Mouse (Mus musculus): Measurements from ENCODE around the gene Gm44502. TPM values are rescaled to one million over a fixed set of nuclear protein-coding genes. Genes with fewer than 3 reads are reported as not detected.

Gene Gm44502
- polyA plus RNA-seq, 1 experiment from 2014 or later: 0.59 TPM

DNA sequence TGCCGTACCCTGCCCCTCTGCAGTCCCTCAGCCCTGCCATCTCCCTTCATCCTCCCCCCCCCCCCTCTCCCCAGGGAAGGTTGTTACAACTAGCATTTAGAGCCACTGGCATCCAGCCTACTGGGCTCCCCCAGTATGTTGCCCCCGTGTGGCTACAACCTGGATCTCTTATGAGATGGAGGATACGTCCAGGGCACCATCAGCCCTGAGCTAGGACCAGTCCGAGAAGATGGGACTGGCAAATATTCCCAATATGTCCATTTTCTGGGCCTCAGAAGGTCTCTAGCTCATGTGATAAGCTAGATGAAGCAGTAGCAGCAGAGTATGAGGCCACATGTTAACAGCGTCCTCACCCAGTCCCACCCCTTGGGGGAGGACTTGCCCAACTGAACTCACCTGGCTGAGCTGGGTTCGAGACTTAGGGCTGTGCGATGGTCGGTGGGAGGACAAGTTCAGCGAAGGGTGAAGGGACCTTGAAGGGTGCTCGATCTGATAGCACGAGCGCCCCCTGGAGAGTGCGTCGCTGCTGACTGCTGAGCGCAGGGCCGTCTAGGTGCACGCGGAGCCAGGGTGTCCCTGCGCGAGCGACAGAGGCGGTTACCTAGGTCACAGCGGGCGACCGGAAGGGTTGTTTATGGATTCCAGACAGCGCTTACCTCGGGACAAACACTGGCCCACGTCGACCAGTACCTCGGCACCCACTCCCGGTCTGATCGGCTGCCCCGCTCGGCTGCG lies 56.3 kb downstream of the Gm44502 start:
- Histone ChIP-seq H3K27me3 (ENCODE audit: control insufficient read depth, insufficient read depth, low read length) (peaks cover 24% of the 10 kb centered on the region), H3K9me3 (ENCODE audit: control insufficient read depth, low read length) (no peaks in the 10 kb centered on the region), H3K27ac (replicated peaks in 1 of 2; ENCODE audit: control insufficient read depth in 1 of 2, insufficient read depth in 1 of 2, low read depth in 2 of 2, low read length in 2 of 2) (peak overlapping the region; percentile 82 to 93), H3K4me3 (ENCODE audit: control insufficient read depth in 1 of 2, insufficient read depth in 1 of 2, low read depth in 1 of 2, low read length in 2 of 2) (peak overlapping the region; percentile 59 to 77), H3K4me2 (ENCODE audit: low read length) (peak overlapping the region; percentile 93), H3K36me3 (ENCODE audit: control insufficient read depth, insufficient read depth, low read length) (peaks cover 47% of the 10 kb centered on the region), H3K4me1 (ENCODE audit: control insufficient read depth in 2 of 2, insufficient read depth in 2 of 2, low read length in 2 of 2) (peaks cover 10 to 14% of the 10 kb centered on the region in 2 experiments; a peak in 3 of 4 replicates), H3K9ac (ENCODE audit: low read length) (peak overlapping the region; percentile 84)
- peak; percentile 77 for ATAC-seq (ENCODE audit: insufficient number of reproducible peaks, insufficient read depth, low FRiP score, low read depth)
- 1% methylated on average over 35 of the region's 35 CpGs for WGBS

DNA sequence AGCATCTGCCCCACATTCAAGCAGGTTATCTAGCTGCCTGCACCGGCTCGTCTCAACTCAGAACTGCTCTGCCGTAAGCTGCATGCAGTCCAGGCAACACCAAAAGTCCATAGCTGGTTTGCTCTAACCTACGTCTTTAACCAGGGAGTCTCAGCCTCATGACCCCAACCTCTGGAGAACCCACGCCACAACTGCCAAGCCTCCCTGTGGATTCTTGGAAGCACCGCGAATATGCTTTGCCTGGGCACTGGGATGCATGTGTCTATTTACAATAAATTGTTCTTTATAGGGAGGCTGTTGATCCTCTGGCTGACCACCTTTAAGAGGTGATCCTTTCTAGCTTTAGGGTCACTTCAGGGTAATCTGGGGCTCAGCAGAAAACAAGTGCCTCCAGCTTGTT lies 57.0 kb downstream of the Gm44502 start:
- Histone ChIP-seq H3K9ac (ENCODE audit: low read length) (peak overlapping the region; percentile 84; the same call in 1 of the 2 replicates), H3K9me3 (ENCODE audit: control insufficient read depth, low read length) (no peaks in the 10 kb centered on the region), H3K4me2 (ENCODE audit: low read length) (peak overlapping the region; percentile 93), H3K27ac (replicated peaks in 1 of 2; ENCODE audit: control insufficient read depth in 1 of 2, insufficient read depth in 1 of 2, low read depth in 2 of 2, low read length in 2 of 2) (peak overlapping the region in 1 of 2 experiments; percentile 93; a peak in 1 of 4 replicates), H3K36me3 (ENCODE audit: control insufficient read depth, insufficient read depth, low read length) (peaks cover 53% of the 10 kb centered on the region), H3K4me1 (ENCODE audit: control insufficient read depth in 2 of 2, insufficient read depth in 2 of 2, low read length in 2 of 2) (peaks cover 9 to 14% of the 10 kb centered on the region in 2 experiments; a peak in 3 of 4 replicates), H3K27me3 (ENCODE audit: control insufficient read depth, insufficient read depth, low read length) (peaks cover 17% of the 10 kb centered on the region), H3K4me3 (ENCODE audit: control insufficient read depth in 1 of 2, insufficient read depth in 1 of 2, low read depth in 1 of 2, low read length in 2 of 2) (peak overlapping the region in 1 of 2 experiments; percentile 77; a peak in 2 of 4 replicates)
- 80% methylated on average over 7 of the region's 7 CpGs for WGBS
- ATAC-seq (ENCODE audit: insufficient number of reproducible peaks, insufficient read depth, low FRiP score, low read depth): no peak

DNA sequence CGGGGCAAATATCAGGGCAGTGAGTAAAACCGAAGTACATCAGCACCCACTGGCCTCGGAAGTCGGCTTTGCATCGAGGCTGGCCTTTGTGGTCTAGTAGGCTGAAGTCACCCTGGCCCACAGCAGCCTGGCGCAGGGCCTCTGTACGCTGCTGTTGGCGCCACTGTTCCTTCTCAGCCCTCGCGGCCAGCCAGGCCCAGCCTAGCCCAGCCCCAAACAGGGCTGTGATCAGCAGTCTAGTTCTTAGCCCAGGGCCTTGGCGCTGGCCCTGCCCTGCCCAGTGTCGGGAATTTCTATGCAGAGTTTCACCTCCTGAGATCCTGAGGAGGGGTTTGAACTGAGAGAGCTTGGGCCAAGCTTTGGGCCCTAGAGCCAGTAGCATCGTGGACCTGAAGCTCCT lies 57.4 kb downstream of the Gm44502 start:
- Histone ChIP-seq H3K4me1 (ENCODE audit: control insufficient read depth in 2 of 2, insufficient read depth in 2 of 2, low read length in 2 of 2) (peaks cover 6 to 14% of the 10 kb centered on the region in 2 experiments; a peak in 3 of 4 replicates), H3K27me3 (ENCODE audit: control insufficient read depth, insufficient read depth, low read length) (peaks cover 12% of the 10 kb centered on the region), H3K9ac (ENCODE audit: low read length) (no peak overlapping the region), H3K36me3 (ENCODE audit: control insufficient read depth, insufficient read depth, low read length) (peaks cover 58% of the 10 kb centered on the region), H3K27ac (replicated peaks in 1 of 2; ENCODE audit: control insufficient read depth in 1 of 2, insufficient read depth in 1 of 2, low read depth in 2 of 2, low read length in 2 of 2) (no peak overlapping the region), H3K4me3 (ENCODE audit: control insufficient read depth in 1 of 2, insufficient read depth in 1 of 2, low read depth in 1 of 2, low read length in 2 of 2) (no peak overlapping the region), H3K9me3 (ENCODE audit: control insufficient read depth, low read length) (no peaks in the 10 kb centered on the region), H3K4me2 (ENCODE audit: low read length) (no peak overlapping the region)
- 89% methylated on average over 13 of the region's 13 CpGs for WGBS
- ATAC-seq (ENCODE audit: insufficient number of reproducible peaks, insufficient read depth, low FRiP score, low read depth): no peak

Other genes with a start within 250 kb of the Gm44502 start
- gene Plxnb2, start 248.9 kb downstream of the Gm44502 start, polyA plus RNA-seq (2014; fragmentation: Nextera tagmentation; extraction: Ambion mirVana): 87.4 and 99.3 TPM in 2 replicates
- 14.8 and 16.6 TPM in 2 replicates for gene Dennd6b, start 233.2 kb downstream of the Gm44502 start, polyA plus RNA-seq (2014; fragmentation: Nextera tagmentation; extraction: Ambion mirVana)
- gene Ppp6r2, start 218.1 kb downstream of the Gm44502 start, polyA plus RNA-seq (2014; fragmentation: Nextera tagmentation; extraction: Ambion mirVana): 21.9 and 22.9 TPM in 2 replicates
- gene Sbf1, start 114.4 kb downstream of the Gm44502 start, polyA plus RNA-seq (2014; fragmentation: Nextera tagmentation; extraction: Ambion mirVana): 38.2 and 45.1 TPM in 2 replicates
- 0.20 and 0.40 TPM in 2 replicates for gene Adm2, start 107.0 kb downstream of the Gm44502 start, polyA plus RNA-seq (2014; fragmentation: Nextera tagmentation; extraction: Ambion mirVana)
- gene Miox, start 95.3 kb downstream of the Gm44502 start, polyA plus RNA-seq (2014; fragmentation: Nextera tagmentation; extraction: Ambion mirVana): not detected in 2 replicates
- gene Lmf2, start 74.0 kb downstream of the Gm44502 start, polyA plus RNA-seq (2014; fragmentation: Nextera tagmentation; extraction: Ambion mirVana): 33.5 and 36.2 TPM in 2 replicates
- gene Ncaph2, start 74.0 kb downstream of the Gm44502 start, polyA plus RNA-seq (2014; fragmentation: Nextera tagmentation; extraction: Ambion mirVana): 95.0 and 97.6 TPM in 2 replicates
- 7.9 and 9.4 TPM in 2 replicates for gene Sco2, start 55.9 kb downstream of the Gm44502 start, polyA plus RNA-seq (2014; fragmentation: Nextera tagmentation; extraction: Ambion mirVana)
- gene Tymp, start 52.7 kb downstream of the Gm44502 start, polyA plus RNA-seq (2014; fragmentation: Nextera tagmentation; extraction: Ambion mirVana): 1.2 and 1.6 TPM in 2 replicates
- gene Odf3b, start 50.4 kb downstream of the Gm44502 start, polyA plus RNA-seq (2014; fragmentation: Nextera tagmentation; extraction: Ambion mirVana): 0.36 and 0.76 TPM in 2 replicates
- not detected in 2 replicates for gene Klhdc7b, start 44.8 kb downstream of the Gm44502 start, polyA plus RNA-seq (2014; fragmentation: Nextera tagmentation; extraction: Ambion mirVana)
- gene Syce3, start 19.2 kb downstream of the Gm44502 start, polyA plus RNA-seq (2014; fragmentation: Nextera tagmentation; extraction: Ambion mirVana): not detected in 2 replicates
- gene Cpt1b, start 3.8 kb downstream of the Gm44502 start, polyA plus RNA-seq (2014; fragmentation: Nextera tagmentation; extraction: Ambion mirVana): 190 and 218 TPM in 2 replicates
- gene C730034F03Rik, start 107 bp downstream of the Gm44502 start, polyA plus RNA-seq (2014; fragmentation: Nextera tagmentation; extraction: Ambion mirVana): 3.1 and 3.2 TPM in 2 replicates
- gene Chkb, start 212 bp upstream of the Gm44502 start, polyA plus RNA-seq (2014; fragmentation: Nextera tagmentation; extraction: Ambion mirVana): 68.9 and 75.0 TPM in 2 replicates
- gene Mapk8ip2, start 24.2 kb upstream of the Gm44502 start, polyA plus RNA-seq (2014; fragmentation: Nextera tagmentation; extraction: Ambion mirVana): 0.41 and 0.42 TPM in 2 replicates
- 12.5 and 14.1 TPM in 2 replicates for gene Arsa, start 47.7 kb upstream of the Gm44502 start, polyA plus RNA-seq (2014; fragmentation: Nextera tagmentation; extraction: Ambion mirVana)
- 2.2 and 2.4 TPM in 2 replicates for gene Shank3, start 69.9 kb upstream of the Gm44502 start, polyA plus RNA-seq (2014; fragmentation: Nextera tagmentation; extraction: Ambion mirVana)
- 0.39 and 0.49 TPM in 2 replicates for gene Acr, start 138.6 kb upstream of the Gm44502 start, polyA plus RNA-seq (2014; fragmentation: Nextera tagmentation; extraction: Ambion mirVana)
- gene Rabl2, start 162.2 kb upstream of the Gm44502 start, polyA plus RNA-seq (2014; fragmentation: Nextera tagmentation; extraction: Ambion mirVana): 17.2 and 20.3 TPM in 2 replicates